In the genomic region with DNA sequence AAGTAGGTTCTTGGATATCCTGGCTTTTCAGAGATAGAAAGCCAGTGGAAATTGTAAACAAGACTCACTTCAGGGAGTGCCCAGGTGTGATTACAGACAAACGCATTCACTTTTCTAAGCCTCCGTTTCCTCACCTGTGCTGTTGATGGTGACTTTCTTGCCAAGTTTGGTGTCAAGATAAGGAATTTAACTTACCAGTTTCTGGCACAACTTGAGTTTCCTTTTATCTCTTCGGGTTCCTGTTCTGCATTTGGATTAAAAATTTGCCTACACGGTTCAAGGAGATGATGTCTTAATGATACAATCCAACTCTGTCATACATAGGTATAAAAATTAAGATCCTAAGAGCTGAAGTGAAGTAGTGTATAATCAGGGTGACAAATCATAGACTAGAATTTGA, we compare ENCODE assay signal across 24 mouse cellular contexts. TPM values are rescaled to one million over a fixed set of nuclear protein-coding genes. Genes with fewer than 3 reads are reported as not detected.
DNase-seq lines count a peak whose midpoint lies in the region; ATAC-seq and TF ChIP-seq lines count a peak whose summit lies in the region.
"Had no signal": no experiment of that assay in that cellular context is flagged by ENCODE, and none has a peak within 500 bp of the region (broad histone marks: within the 10 kb centered on the region; RNA-seq: fewer than 3 reads in every experiment).

No protein-coding gene starts in this region.

- no peak overlapping the region for H3K4me3 ChIP-seq in hindbrain, embryonic 13.5 days
- H3K4me3 ChIP-seq in hindbrain, embryonic 16.5 days (ENCODE audit: low read length), result no peak overlapping the region
- no peak overlapping the region for H3K4me3 ChIP-seq in liver, embryonic 12.5 days
- no peak overlapping the region for H3K4me3 ChIP-seq in stomach, embryonic 16.5 days (replicated peaks; ENCODE audit: low read length)
- no peak overlapping the region for H3K4me3 ChIP-seq in stomach, postnatal 0 days (ENCODE audit: low read depth, low read length)
- H3K4me3 ChIP-seq in neural tube, embryonic 15.5 days (replicated peaks), result no peak overlapping the region
- H3K4me3 ChIP-seq: limb, embryonic 12.5 days had no signal

- no peak for TF ChIP-seq EP300 in stomach, postnatal 0 days (optimal IDR thresholded peaks at IDR 0.05)

- peaks cover 33% of the 10 kb centered on the region for H3K4me1 ChIP-seq in hindbrain, embryonic 13.5 days (replicated peaks)
- peaks cover 19% of the 10 kb centered on the region for H3K4me1 ChIP-seq in hindbrain, embryonic 16.5 days (ENCODE audit: control insufficient read depth, insufficient read depth, low read depth, low read length)
- H3K4me1 ChIP-seq in liver, embryonic 12.5 days, result peaks cover 26% of the 10 kb centered on the region
- peaks cover 12% of the 10 kb centered on the region for H3K4me1 ChIP-seq in stomach, embryonic 16.5 days (ENCODE audit: control insufficient read depth, insufficient read depth, low read length)
- no peaks in the 10 kb centered on the region for H3K4me1 ChIP-seq in stomach, postnatal 0 days (replicated peaks; ENCODE audit: control insufficient read depth, insufficient read depth)
- peaks cover 23% of the 10 kb centered on the region for H3K4me1 ChIP-seq in neural tube, embryonic 15.5 days

- 94% methylated on average over 4 of the region's 4 CpGs for WGBS in hindbrain, embryonic 13.5 days
- 91% methylated on average over 4 of the region's 4 CpGs for WGBS in hindbrain, embryonic 16.5 days
- WGBS in liver, embryonic 12.5 days (ENCODE audit: insufficient replicate concordance), result 73% methylated on average over 4 of the region's 4 CpGs
- WGBS in stomach, embryonic 16.5 days, result 76% methylated on average over 4 of the region's 4 CpGs
- 62% methylated on average over 4 of the region's 4 CpGs for WGBS in stomach, postnatal 0 days
- 96% methylated on average over 4 of the region's 4 CpGs for WGBS in neural tube, embryonic 15.5 days

- no peak for TF ChIP-seq CTCF in stomach, postnatal 0 days (IDR thresholded peaks at IDR 0.05; ENCODE audit: low read depth)

- H3K27me3 ChIP-seq in hindbrain, embryonic 13.5 days, result no peaks in the 10 kb centered on the region
- H3K27me3 ChIP-seq in hindbrain, embryonic 16.5 days (replicated peaks; ENCODE audit: control insufficient read depth, insufficient read depth, low read length), result no peaks in the 10 kb centered on the region
- no peaks in the 10 kb centered on the region for H3K27me3 ChIP-seq in liver, embryonic 12.5 days (replicated peaks)
- H3K27me3 ChIP-seq in stomach, embryonic 16.5 days (ENCODE audit: control insufficient read depth, insufficient read depth, low read length), result no peaks in the 10 kb centered on the region
- H3K27me3 ChIP-seq in stomach, postnatal 0 days (ENCODE audit: control insufficient read depth, insufficient read depth, low read length), result no peaks in the 10 kb centered on the region
- H3K27me3 ChIP-seq in neural tube, embryonic 15.5 days (replicated peaks), result no peaks in the 10 kb centered on the region
- H3K27me3 ChIP-seq: embryonic facial prominence, embryonic 15.5 days; limb, embryonic 12.5 days; midbrain, embryonic 15.5 days had no signal

- no peak overlapping the region for H3K9ac ChIP-seq in hindbrain, embryonic 13.5 days
- H3K9ac ChIP-seq in hindbrain, embryonic 16.5 days (ENCODE audit: low read depth, low read length), result no peak overlapping the region
- no peak overlapping the region for H3K9ac ChIP-seq in liver, embryonic 12.5 days
- no peak overlapping the region for H3K9ac ChIP-seq in stomach, embryonic 16.5 days (ENCODE audit: low read length)
- no peak overlapping the region for H3K9ac ChIP-seq in stomach, postnatal 0 days (ENCODE audit: low read length)
- H3K9ac ChIP-seq in neural tube, embryonic 15.5 days (replicated peaks), result no peak overlapping the region
- H3K9ac ChIP-seq: embryonic facial prominence, embryonic 15.5 days; limb, embryonic 12.5 days; midbrain, embryonic 15.5 days had no signal

- H3K9me3 ChIP-seq in hindbrain, embryonic 13.5 days, result no peaks in the 10 kb centered on the region
- H3K9me3 ChIP-seq in hindbrain, embryonic 16.5 days (ENCODE audit: control insufficient read depth, low read length), result no peaks in the 10 kb centered on the region
- H3K9me3 ChIP-seq in liver, embryonic 12.5 days (replicated peaks), result no peaks in the 10 kb centered on the region
- no peaks in the 10 kb centered on the region for H3K9me3 ChIP-seq in stomach, embryonic 16.5 days (replicated peaks; ENCODE audit: control insufficient read depth, low read length)
- H3K9me3 ChIP-seq in stomach, postnatal 0 days (ENCODE audit: control insufficient read depth, low read length), result no peaks in the 10 kb centered on the region
- no peaks in the 10 kb centered on the region for H3K9me3 ChIP-seq in neural tube, embryonic 15.5 days (replicated peaks)
- H3K9me3 ChIP-seq: embryonic facial prominence, embryonic 15.5 days; G1E; limb, embryonic 12.5 days; midbrain, embryonic 15.5 days had no signal

- DNase-seq in liver, result no peak
- no peak for DNase-seq in stomach, postnatal 0 days (ENCODE audit: low spot score)
- DNase-seq in lung, postnatal 4 days, result no peak
- DNase-seq: adrenal gland, adult 2 months; cerebellum, adult 11 months; cerebellum, adult 9-11 months; gastrocnemius, postnatal 25 days; heart, adult 18-20 months; kidney, postnatal 4 days; lung, adult 18-20 months; lung, postnatal 10 days; retina, postnatal 1 day; thymus, adult 18-20 months; thymus, postnatal 4 days had no signal

- peak overlapping the region; percentile 78 for H3K4me2 ChIP-seq in hindbrain, embryonic 13.5 days
- H3K4me2 ChIP-seq in hindbrain, embryonic 16.5 days (ENCODE audit: low read length), result no peak overlapping the region; the same call in 1 of the 2 replicates
- H3K4me2 ChIP-seq in liver, embryonic 12.5 days, result peak overlapping the region; percentile 82; the same call in 1 of the 2 replicates
- peak overlapping the region; percentile 79; the same call in 1 of the 2 replicates for H3K4me2 ChIP-seq in stomach, embryonic 16.5 days (ENCODE audit: low read depth, low read length)
- no peak overlapping the region for H3K4me2 ChIP-seq in stomach, postnatal 0 days (replicated peaks; ENCODE audit: low read depth)
- peak overlapping the region; percentile 73 for H3K4me2 ChIP-seq in neural tube, embryonic 15.5 days
- H3K4me2 ChIP-seq: embryonic facial prominence, embryonic 15.5 days had no signal

- ATAC-seq in hindbrain, embryonic 13.5 days (ENCODE audit: low FRiP score), result no peak
- no peak for ATAC-seq in hindbrain, embryonic 16.5 days
- no peak for ATAC-seq in liver, embryonic 12.5 days
- ATAC-seq in stomach, embryonic 16.5 days (ENCODE audit: insufficient read depth, low FRiP score), result no peak
- ATAC-seq in stomach, postnatal 0 days (ENCODE audit: low FRiP score, low TSS enrichment), result no peak
- ATAC-seq in neural tube, embryonic 15.5 days (ENCODE audit: low FRiP score), result no peak
- ATAC-seq: inflammation-experienced regulatory T-cells, adult 6 months; midbrain, embryonic 15.5 days had no signal

- H3K36me3 ChIP-seq in hindbrain, embryonic 13.5 days, result no peaks in the 10 kb centered on the region
- H3K36me3 ChIP-seq in hindbrain, embryonic 16.5 days (ENCODE audit: control insufficient read depth, insufficient read depth, low read length), result no peaks in the 10 kb centered on the region
- peaks cover 6% of the 10 kb centered on the region; the same call in 1 of the 2 replicates for H3K36me3 ChIP-seq in liver, embryonic 12.5 days
- no peaks in the 10 kb centered on the region for H3K36me3 ChIP-seq in stomach, embryonic 16.5 days (ENCODE audit: control insufficient read depth, insufficient read depth, low read length)
- no peaks in the 10 kb centered on the region for H3K36me3 ChIP-seq in stomach, postnatal 0 days (ENCODE audit: control insufficient read depth, insufficient read depth, low read length)
- 0 out of 2 replicates have a peak, but pooled peaks cover 3% of the 10 kb centered on the region for H3K36me3 ChIP-seq in neural tube, embryonic 15.5 days
- H3K36me3 ChIP-seq: embryonic facial prominence, embryonic 15.5 days; midbrain, embryonic 15.5 days had no signal

- no peak overlapping the region for H3K27ac ChIP-seq in hindbrain, embryonic 13.5 days
- no peak overlapping the region for H3K27ac ChIP-seq in hindbrain, embryonic 16.5 days (ENCODE audit: low read depth, low read length)
- H3K27ac ChIP-seq in liver, embryonic 12.5 days, result no peak overlapping the region
- no peak overlapping the region for H3K27ac ChIP-seq in stomach, embryonic 16.5 days (ENCODE audit: low read length)
- no peak overlapping the region for H3K27ac ChIP-seq in stomach, postnatal 0 days (replicated peaks)
- H3K27ac ChIP-seq in neural tube, embryonic 15.5 days (replicated peaks), result no peak overlapping the region
- H3K27ac ChIP-seq: embryonic facial prominence, embryonic 15.5 days; limb, embryonic 12.5 days; midbrain, embryonic 15.5 days had no signal

RNA-seq across cellular contexts. Expression of a gene that starts 2.4 kb away (rescaled TPM):
- 79.1 and 80.4 TPM in 2 replicates for polyA plus RNA-seq in hindbrain, embryonic 13.5 days (2015; fragmentation: Nextera tagmentation; extraction: Ambion mirVana)
- polyA plus RNA-seq in hindbrain, embryonic 16.5 days (2015; fragmentation: Nextera tagmentation; extraction: Ambion mirVana), result 78.8 and 79.8 TPM in 2 replicates
- 50.3 and 51.1 TPM in 2 replicates for polyA plus RNA-seq in liver, embryonic 12.5 days (2016; fragmentation: Nextera tagmentation; extraction: Ambion mirVana)
- 71.0 and 79.9 TPM in 2 replicates for polyA plus RNA-seq in stomach, embryonic 16.5 days (2015; fragmentation: Nextera tagmentation; extraction: Ambion mirVana)
- polyA plus RNA-seq in stomach, postnatal 0 days (2015; fragmentation: Nextera tagmentation; extraction: Ambion mirVana), result 48.3 and 51.5 TPM in 2 replicates
- polyA plus RNA-seq in neural tube, embryonic 15.5 days (2015; fragmentation: Nextera tagmentation; extraction: Ambion mirVana), result 79.7 and 80.8 TPM in 2 replicates

Comparison
In these comparisons a context has a peak if more than half of its experiments do, and no peak if none do; other contexts are left out.
1. H3K4me2 ChIP-seq: peak in hindbrain, embryonic 13.5 days (single experiment), liver, embryonic 12.5 days (single experiment), stomach, embryonic 16.5 days (single experiment) and neural tube, embryonic 15.5 days (single experiment); none in hindbrain, embryonic 16.5 days (single experiment) and stomach, postnatal 0 days (single experiment).